8 mouse cellular contexts compared by ENCODE assay signal in the genomic region with DNA sequence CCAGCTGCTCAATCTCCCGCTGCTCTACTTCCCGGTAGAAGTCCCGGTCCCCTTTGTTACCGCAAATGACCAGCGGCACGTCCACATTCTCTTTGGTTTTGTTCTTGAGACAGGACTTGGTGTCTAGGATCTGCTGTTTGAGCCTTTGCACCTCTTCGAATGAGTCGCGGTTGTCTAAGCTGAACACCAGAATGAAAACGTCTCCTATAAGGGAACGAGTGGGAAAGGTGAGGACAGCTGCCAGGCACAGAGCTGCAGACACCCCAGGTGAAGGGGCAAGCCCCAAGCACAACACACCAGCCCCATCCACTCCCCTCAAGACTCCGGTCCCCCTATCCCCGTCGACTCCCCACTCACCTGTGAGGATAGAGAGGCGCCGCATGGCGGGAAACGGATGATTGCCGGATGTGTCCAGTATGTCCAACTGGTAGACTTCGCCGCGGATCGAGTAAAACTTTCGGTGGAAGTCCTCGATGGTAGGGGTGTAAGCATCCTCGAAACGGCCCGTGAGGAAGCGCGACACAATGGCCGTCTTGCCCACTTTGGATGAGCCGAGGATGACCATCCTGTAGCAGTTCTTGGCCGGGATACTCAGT. TPM values are rescaled to one million over a fixed set of nuclear protein-coding genes. Genes with fewer than 3 reads are reported as not detected.
DNase-seq lines count a peak whose midpoint lies in the region; ATAC-seq and TF ChIP-seq lines count a peak whose summit lies in the region.

No protein-coding gene starts in this region.

- H3K4me1 ChIP-seq in embryonic facial prominence, embryonic 15.5 days, result peaks cover 47% of the 10 kb centered on the region
- peaks cover 24% of the 10 kb centered on the region for H3K4me1 ChIP-seq in hindbrain, embryonic 15.5 days (replicated peaks)
- peaks cover 26% of the 10 kb centered on the region for H3K4me1 ChIP-seq in liver, postnatal 0 days (ENCODE audit: insufficient read depth)
- H3K4me1 ChIP-seq in olfactory bulb, adult 2 months (ENCODE audit: control insufficient read depth, insufficient read depth, low read length), result peaks cover 47% of the 10 kb centered on the region

- no peak for TF ChIP-seq POLR2A in olfactory bulb, adult 2 months (IDR thresholded peaks at IDR 0.05; ENCODE audit: insufficient read depth, low read depth, low read length)

- peak overlapping the region; percentile 35 for H3K9ac ChIP-seq in embryonic facial prominence, embryonic 15.5 days
- peak overlapping the region; percentile 40 for H3K9ac ChIP-seq in hindbrain, embryonic 15.5 days
- peak overlapping the region; percentile 63 for H3K9ac ChIP-seq in liver, postnatal 0 days (replicated peaks)

- H3K27me3 ChIP-seq in embryonic facial prominence, embryonic 15.5 days, result peaks cover 28% of the 10 kb centered on the region
- peaks cover 27% of the 10 kb centered on the region for H3K27me3 ChIP-seq in hindbrain, embryonic 15.5 days
- H3K27me3 ChIP-seq in liver, postnatal 0 days (ENCODE audit: insufficient read depth, low read length), result peaks cover 19% of the 10 kb centered on the region

- no peak for TF ChIP-seq EP300 in liver, postnatal 0 days (IDR thresholded peaks at IDR 0.05; ENCODE audit: low read depth)

- no peak for TF ChIP-seq CTCF in left cerebral cortex, adult 2 months (IDR thresholded peaks at IDR 0.05)
- no peak for TF ChIP-seq CTCF in liver, postnatal 0 days (IDR thresholded peaks at IDR 0.05; ENCODE audit: low read depth)
- TF ChIP-seq CTCF in olfactory bulb, adult 2 months (IDR thresholded peaks at IDR 0.05; ENCODE audit: insufficient read depth, low read depth, low read length), result no peak

- H3K27ac ChIP-seq in left cerebral cortex, adult 2 months, result peak overlapping the region; percentile 90
- no peak overlapping the region for H3K27ac ChIP-seq in embryonic facial prominence, embryonic 15.5 days (replicated peaks)
- H3K27ac ChIP-seq in hindbrain, embryonic 15.5 days (replicated peaks), result no peak overlapping the region
- H3K27ac ChIP-seq in liver, postnatal 0 days (ENCODE audit: low read depth), result peak overlapping the region; percentile 12; the same call in 1 of the 2 replicates
- no peak overlapping the region for H3K27ac ChIP-seq in olfactory bulb, adult 2 months (ENCODE audit: insufficient read depth, low read depth, low read length)

- intact Hi-C loops in left cerebral cortex, adult 2 months (cut with DNase I), result loop anchor here (2.0 kb wide), 2 partner anchors 79 to 113 kb away; no protein-coding TSS in a partner anchor
- intact Hi-C loops in left cerebral cortex, postnatal 14 days (cut with DNase I), result loop anchor here (2.0 to 10.0 kb wide), 2 partner anchors 83 to 451 kb away; a partner anchor contains a TSS

- DNase-seq in left cerebral cortex, adult 2 months (ENCODE audit: extremely low spot score in 1 of 2, low spot score in 2 of 2), result no peak
- no peak for DNase-seq in left cerebral cortex, postnatal 14 days (ENCODE audit: low spot score in 2 of 2)
- peak; percentile 31 for DNase-seq in Muller cell, postnatal 12 days (ENCODE audit: inconsistent ontology term)
- DNase-seq in liver, postnatal 0 days, result peak; percentile 36
- no peak for DNase-seq in left cerebral cortex, adult 11 months (ENCODE audit: low spot score)

- H3K4me2 ChIP-seq in embryonic facial prominence, embryonic 15.5 days (replicated peaks), result peak overlapping the region; percentile 97
- peak overlapping the region; percentile 96 for H3K4me2 ChIP-seq in hindbrain, embryonic 15.5 days
- peak overlapping the region; percentile 99 for H3K4me2 ChIP-seq in liver, postnatal 0 days (ENCODE audit: low read depth, low read length)

- H3K36me3 ChIP-seq in embryonic facial prominence, embryonic 15.5 days, result peaks cover 17% of the 10 kb centered on the region
- H3K36me3 ChIP-seq in hindbrain, embryonic 15.5 days, result peaks cover 11% of the 10 kb centered on the region; the same call in 1 of the 2 replicates
- peaks cover 12% of the 10 kb centered on the region for H3K36me3 ChIP-seq in liver, postnatal 0 days (replicated peaks; ENCODE audit: insufficient read depth, low read length)

- H3K4me3 ChIP-seq in left cerebral cortex, adult 2 months, result peak overlapping the region; percentile 51
- peak overlapping the region; percentile 51 for H3K4me3 ChIP-seq in embryonic facial prominence, embryonic 15.5 days (replicated peaks)
- H3K4me3 ChIP-seq in hindbrain, embryonic 15.5 days, result peak overlapping the region; percentile 41
- H3K4me3 ChIP-seq in liver, postnatal 0 days (ENCODE audit: low read depth, low read length), result peak overlapping the region; percentile 60
- peak overlapping the region; percentile 50 for H3K4me3 ChIP-seq in olfactory bulb, adult 2 months (ENCODE audit: insufficient read depth, low read depth, low read length)

- ATAC-seq in embryonic facial prominence, embryonic 15.5 days (ENCODE audit: insufficient number of reproducible peaks, low FRiP score, low TSS enrichment, low read depth), result no peak
- ATAC-seq in hindbrain, embryonic 15.5 days (ENCODE audit: low FRiP score, low read depth), result no peak
- ATAC-seq in liver, postnatal 0 days, result peak; percentile 2; the same call in 1 of the 2 replicates

- WGBS in embryonic facial prominence, embryonic 15.5 days, result 4% methylated on average over 33 of the region's 33 CpGs
- WGBS in hindbrain, embryonic 15.5 days, result 3% methylated on average over 33 of the region's 33 CpGs
- 1% methylated on average over 33 of the region's 33 CpGs for WGBS in liver, postnatal 0 days (ENCODE audit: insufficient replicate concordance)
- WGBS in olfactory bulb, adult 2 months, result 4% methylated on average over 33 of the region's 33 CpGs

- H3K9me3 ChIP-seq in embryonic facial prominence, embryonic 15.5 days (replicated peaks), result no peaks in the 10 kb centered on the region
- no peaks in the 10 kb centered on the region for H3K9me3 ChIP-seq in hindbrain, embryonic 15.5 days
- H3K9me3 ChIP-seq in liver, postnatal 0 days (ENCODE audit: low read length), result no peaks in the 10 kb centered on the region

RNA-seq across cellular contexts. Expression of a gene that starts 0.5 kb away (rescaled TPM):
- total RNA-seq in left cerebral cortex, adult 2 months (2021), result 10 to 100 TPM; 12.0 to 20.5 TPM
- 1 to 10 TPM; 6.5 to 6.6 TPM for total RNA-seq in left cerebral cortex, postnatal 14 days (2021)
- polyA plus RNA-seq in embryonic facial prominence, embryonic 15.5 days (2015; fragmentation: Nextera tagmentation; extraction: Ambion mirVana), result 3.1 and 3.4 TPM in 2 replicates
- polyA plus RNA-seq in hindbrain, embryonic 15.5 days (2015; fragmentation: Nextera tagmentation; extraction: Ambion mirVana), result 0.83 and 1.2 TPM in 2 replicates
- 2.2 and 3.2 TPM in 2 replicates for polyA plus RNA-seq in liver, postnatal 0 days (2015; fragmentation: Nextera tagmentation; extraction: Ambion mirVana)
- not detected in 2 replicates for polyA plus RNA-seq in olfactory bulb, adult 2 months (2012; ENCODE audit: insufficient read depth, insufficient read length, low replicate concordance, missing spikeins)

RNA-seq across cellular contexts. Expression of a gene that starts 16.3 kb away (rescaled TPM):
- total RNA-seq in left cerebral cortex, adult 2 months (2021), result 10 to 100 TPM; 40.6 to 40.9 TPM
- 10 to 100 TPM; 34.0 to 34.2 TPM for total RNA-seq in left cerebral cortex, postnatal 14 days (2021)
- polyA plus RNA-seq in embryonic facial prominence, embryonic 15.5 days (2015; fragmentation: Nextera tagmentation; extraction: Ambion mirVana), result 37.6 and 39.4 TPM in 2 replicates
- polyA plus RNA-seq in hindbrain, embryonic 15.5 days (2015; fragmentation: Nextera tagmentation; extraction: Ambion mirVana), result 38.0 and 38.2 TPM in 2 replicates
- 15.2 and 15.8 TPM in 2 replicates for polyA plus RNA-seq in liver, postnatal 0 days (2015; fragmentation: Nextera tagmentation; extraction: Ambion mirVana)
- not detected in 2 replicates for polyA plus RNA-seq in olfactory bulb, adult 2 months (2012; ENCODE audit: insufficient read depth, insufficient read length, low replicate concordance, missing spikeins)

Comparison
In these comparisons a context has a peak if more than half of its experiments do, and no peak if none do; other contexts are left out.
1. DNase-seq: peak in Muller cell, postnatal 12 days (single experiment) and liver, postnatal 0 days (single experiment); none in left cerebral cortex, adult 2 months (0 of 2), left cerebral cortex, postnatal 14 days (0 of 2) and left cerebral cortex, adult 11 months (single experiment).
2. H3K27ac ChIP-seq: peak in left cerebral cortex, adult 2 months (single experiment) and liver, postnatal 0 days (single experiment); none in embryonic facial prominence, embryonic 15.5 days (single experiment), hindbrain, embryonic 15.5 days (single experiment) and olfactory bulb, adult 2 months (single experiment).
3. RNA of a gene that starts 16.3 kb away (polyA plus RNA-seq): 37.6 to 39.4 TPM in embryonic facial prominence, embryonic 15.5 days, 38.0 to 38.2 TPM in hindbrain, embryonic 15.5 days and 15.2 to 15.8 TPM in liver, postnatal 0 days; not detected in olfactory bulb, adult 2 months; every median in the first group is over 10 times any median in the second.
4. Peak in every context shown above with its lines, with median percentiles within 50 percentile points of each other: H3K4me3 ChIP-seq, H3K4me2 ChIP-seq and H3K9ac ChIP-seq.